Mouse (Mus musculus): ENCODE measurements around the gene Ifngr2. TPM values are rescaled to one million over a fixed set of nuclear protein-coding genes. Genes with fewer than 3 reads are reported as not detected.
A peak's percentile ranks its signal among the peaks of the same experiment; 100 is the strongest.

Gene Ifngr2
- total RNA-seq, 2 experiments from 2014 or later: 50.9 to 53.1 TPM

DNA sequence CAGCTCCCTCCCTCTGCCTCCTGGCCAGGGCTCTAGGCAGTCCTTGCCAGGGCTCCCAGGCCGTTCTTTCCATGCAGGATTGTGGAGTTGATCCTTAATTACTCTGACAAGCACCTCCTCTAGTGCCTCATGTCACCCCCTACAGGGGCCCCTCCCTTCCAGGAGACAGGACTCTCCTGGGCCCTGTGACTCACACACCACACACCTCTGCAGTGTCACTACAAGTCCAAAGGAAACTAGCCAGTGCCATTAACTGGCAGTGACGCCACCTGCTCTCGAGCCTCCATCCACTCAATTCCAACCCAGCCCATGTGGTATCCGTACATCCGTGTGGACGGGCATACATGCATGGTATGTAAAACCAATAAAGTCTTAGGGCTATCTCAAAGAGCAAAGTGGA lies 12.0 kb upstream of the Ifngr2 start:
- no peak for DNase-seq (ENCODE audit: low spot score in 2 of 2)

GRCm38 (mm10) chr16:91536372-91536771 lies 10.5 kb upstream of the Ifngr2 start:
- DNase-seq (ENCODE audit: low spot score in 2 of 2): no peak

DNA sequence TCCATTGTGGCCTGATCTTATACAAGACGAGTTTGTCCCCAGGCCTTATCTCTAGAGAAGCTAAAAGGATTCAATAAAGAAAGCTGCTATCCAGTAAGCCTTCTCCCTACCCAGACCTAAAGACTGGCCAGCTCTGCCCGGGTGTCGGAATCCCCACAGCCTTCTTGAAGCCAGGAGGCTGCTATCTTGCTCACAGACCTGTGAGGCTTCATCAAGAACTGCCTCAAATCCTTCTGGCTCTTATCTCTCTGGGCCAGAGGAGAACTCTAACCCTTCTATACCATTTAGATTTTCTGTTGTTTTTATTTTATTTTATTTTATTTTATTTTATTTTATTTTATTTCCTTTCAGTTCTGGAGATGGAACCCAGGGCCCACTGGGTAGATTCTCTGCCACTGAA lies 9.8 kb upstream of the Ifngr2 start:
- no peak for DNase-seq (ENCODE audit: low spot score in 2 of 2)

- no peak for DNase-seq (ENCODE audit: low spot score in 2 of 2)
Observed at GRCm38 (mm10) chr16:91538051-91538450, 8.8 kb upstream of the Ifngr2 start.

GRCm38 (mm10) chr16:91538513-91538912 lies 8.4 kb upstream of the Ifngr2 start:
- DNase-seq (ENCODE audit: low spot score in 2 of 2): no peak

GRCm38 (mm10) chr16:91541573-91542081 lies 5.2 kb upstream of the Ifngr2 start:
- peak; percentile 70 to 83 for DNase-seq (ENCODE audit: low spot score in 2 of 2)

DNA sequence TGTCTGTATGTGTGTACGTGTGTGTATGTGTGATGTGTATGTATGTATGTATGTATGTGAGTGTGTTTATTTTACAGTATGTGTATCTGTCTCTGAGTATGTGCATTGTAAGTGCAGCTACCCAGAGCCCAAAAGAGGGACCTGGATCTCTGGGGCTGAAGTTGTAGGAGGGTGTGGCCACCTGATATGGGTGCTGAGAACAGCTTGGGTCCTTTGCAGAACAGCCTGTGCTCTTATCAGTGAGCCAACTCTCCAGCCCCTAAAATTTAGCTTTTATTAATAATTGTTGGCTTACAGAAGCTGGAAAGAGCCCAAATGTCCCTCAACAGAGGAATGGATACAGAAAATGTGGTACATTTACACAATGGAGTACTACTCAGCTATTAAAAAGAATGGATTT lies 3.3 kb upstream of the Ifngr2 start:
- no peak for DNase-seq (ENCODE audit: low spot score in 2 of 2)

DNA sequence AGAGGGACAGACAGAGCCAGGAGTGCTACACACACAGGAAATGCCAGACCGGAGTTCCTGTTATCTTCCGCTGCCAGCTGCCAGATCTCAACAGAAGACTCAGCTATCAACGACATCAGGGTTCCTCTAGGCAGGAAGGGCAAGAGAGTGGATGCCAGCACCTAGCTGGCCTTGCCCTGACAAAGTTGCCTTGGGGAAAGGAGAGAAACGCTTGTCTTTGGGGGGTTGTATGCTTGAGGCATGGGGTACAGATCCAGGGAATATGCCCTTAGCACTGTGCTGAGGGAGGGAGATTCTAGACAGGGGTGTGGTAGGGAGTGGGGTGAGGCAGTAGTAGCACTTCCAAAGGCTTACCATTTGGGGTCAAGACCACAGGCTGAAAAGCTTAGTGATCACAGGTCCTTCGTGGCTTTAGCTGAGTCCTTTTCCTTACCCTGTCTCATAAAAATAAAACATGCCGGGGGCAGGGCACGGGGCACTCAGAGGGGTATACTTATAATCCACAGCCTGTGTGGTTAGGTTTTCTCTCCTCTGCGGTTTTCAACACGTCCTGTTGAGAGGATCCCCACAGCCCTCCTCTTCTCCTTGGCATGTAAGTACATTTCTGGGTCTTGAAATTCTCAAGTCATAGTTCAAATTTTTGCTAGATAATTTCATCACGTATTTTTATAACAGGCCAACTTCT lies 1.1 kb upstream of the Ifngr2 start:
- no peak for DNase-seq (ENCODE audit: low spot score in 2 of 2)

- DNase-seq (ENCODE audit: low spot score in 2 of 2): no peak
Observed at GRCm38 (mm10) chr16:91546391-91546835, 459 bp upstream of the Ifngr2 start.

GRCm38 (mm10) chr16:91547974-91548373 lies 1.1 kb downstream of the Ifngr2 start:
- no peak for DNase-seq (ENCODE audit: low spot score in 2 of 2)

DNA sequence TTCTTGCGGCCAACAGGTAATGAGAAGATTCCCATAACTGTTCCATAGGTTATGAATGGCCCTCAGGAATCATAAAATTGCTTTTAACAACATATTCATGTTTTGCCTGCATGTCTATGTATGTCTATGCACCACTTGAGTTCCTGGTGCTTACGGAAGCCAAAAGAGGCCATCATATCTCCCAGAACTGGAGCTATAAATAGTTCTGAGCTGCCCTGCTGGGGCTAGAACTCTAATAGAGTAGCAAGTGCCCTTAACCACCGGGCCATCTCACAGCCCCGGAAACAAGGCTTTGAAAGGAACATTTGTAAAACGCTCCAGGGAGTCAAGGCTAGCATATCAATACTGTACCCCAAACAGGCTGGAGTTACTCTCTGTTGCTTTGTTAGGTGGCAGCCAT lies 1.7 kb downstream of the Ifngr2 start:
- no peak for DNase-seq (ENCODE audit: low spot score in 2 of 2)

DNA sequence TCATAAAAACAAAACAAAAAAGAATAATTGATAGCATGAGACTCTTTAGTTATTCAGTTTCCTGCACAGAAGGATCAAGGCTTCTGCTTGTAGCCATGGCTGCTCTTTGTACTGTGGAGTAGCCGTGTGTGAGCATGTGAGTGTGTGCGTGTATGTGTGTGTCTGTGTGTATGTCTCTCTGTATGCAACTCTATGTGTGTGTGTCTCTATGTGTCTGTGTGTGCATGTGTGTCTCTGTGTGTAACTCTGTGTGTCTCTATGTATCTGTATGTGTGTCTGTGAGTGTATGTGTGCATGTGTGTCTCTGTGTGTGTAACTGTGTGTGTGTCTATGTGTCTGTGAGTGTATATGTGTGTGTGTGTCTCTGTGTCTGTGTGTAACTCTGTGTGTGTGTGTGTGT lies 2.1 kb downstream of the Ifngr2 start:
- no peak for DNase-seq (ENCODE audit: low spot score in 2 of 2)

DNA sequence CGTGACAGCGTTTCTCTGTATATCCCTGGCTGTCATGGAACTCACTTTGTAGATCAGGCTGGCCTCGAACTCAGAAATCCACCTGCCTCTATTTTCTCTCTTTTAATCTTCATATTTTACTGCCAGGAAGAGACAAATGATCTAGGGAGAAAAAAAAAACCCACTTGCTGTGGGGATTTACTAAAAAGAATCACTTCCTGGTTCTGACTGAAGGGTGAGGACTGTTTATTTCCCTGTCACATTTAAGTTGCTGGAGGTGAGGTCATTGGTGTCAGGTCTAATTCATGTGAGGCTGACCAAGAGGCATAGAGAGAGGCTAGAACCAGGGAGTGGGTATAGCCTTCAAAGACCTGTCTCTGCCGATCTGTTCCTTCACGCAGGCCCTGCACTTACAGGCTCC lies 2.7 kb downstream of the Ifngr2 start:
- DNase-seq (ENCODE audit: low spot score in 2 of 2): no peak

- DNase-seq (ENCODE audit: low spot score in 2 of 2): no peak
Observed at GRCm38 (mm10) chr16:91551081-91551524, 4.2 kb downstream of the Ifngr2 start.

- DNase-seq (ENCODE audit: low spot score in 2 of 2): no peak
Observed at GRCm38 (mm10) chr16:91552072-91552471, 5.2 kb downstream of the Ifngr2 start.

DNA sequence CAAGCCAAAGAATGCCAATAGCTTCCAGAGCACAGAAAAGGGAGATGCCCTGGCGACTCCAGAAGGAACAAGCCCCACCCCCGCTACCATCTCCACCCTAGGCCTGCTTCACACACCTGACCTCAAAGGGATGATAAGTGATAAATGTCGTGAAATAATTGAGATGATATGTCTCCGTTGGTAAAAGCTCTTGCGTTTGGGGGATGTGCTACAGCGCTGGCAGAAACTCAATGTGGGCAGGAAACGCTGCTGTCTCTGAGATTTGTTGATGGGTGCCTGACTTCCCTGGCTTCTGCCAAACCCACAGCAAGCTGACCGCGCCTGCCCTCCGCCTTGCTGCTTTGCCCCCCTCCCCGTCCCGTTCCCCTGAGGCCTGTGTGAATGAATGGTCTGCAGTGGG lies 6.8 kb downstream of the Ifngr2 start:
- DNase-seq (ENCODE audit: low spot score in 2 of 2): peak in 1 of 2 experiments; percentile 58

- no peak for DNase-seq (ENCODE audit: low spot score in 2 of 2)
Observed at GRCm38 (mm10) chr16:91555017-91555605, 8.2 kb downstream of the Ifngr2 start.

GRCm38 (mm10) chr16:91556659-91557058 lies 9.8 kb downstream of the Ifngr2 start:
- DNase-seq (ENCODE audit: low spot score in 2 of 2): no peak

DNA sequence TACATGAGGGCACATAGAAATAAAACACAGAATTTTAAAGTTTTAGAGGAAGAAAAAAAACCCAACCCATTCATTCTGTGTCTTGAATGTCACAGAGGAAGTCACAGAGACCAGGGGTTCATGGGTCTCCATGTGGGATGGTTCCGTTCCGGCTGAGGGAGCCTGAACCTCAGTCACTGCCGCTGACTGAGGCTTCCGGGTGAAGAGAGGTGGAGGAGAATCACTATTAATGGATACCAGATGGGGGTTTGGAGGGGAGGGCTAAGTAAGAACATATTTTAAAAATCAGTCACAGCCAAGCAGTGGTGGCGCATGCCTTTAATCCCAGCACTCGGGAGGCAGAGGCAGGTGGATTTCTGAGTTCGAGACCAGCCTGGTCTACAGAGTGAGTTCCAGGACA lies 10.3 kb downstream of the Ifngr2 start:
- DNase-seq (ENCODE audit: low spot score in 2 of 2): no peak

DNA sequence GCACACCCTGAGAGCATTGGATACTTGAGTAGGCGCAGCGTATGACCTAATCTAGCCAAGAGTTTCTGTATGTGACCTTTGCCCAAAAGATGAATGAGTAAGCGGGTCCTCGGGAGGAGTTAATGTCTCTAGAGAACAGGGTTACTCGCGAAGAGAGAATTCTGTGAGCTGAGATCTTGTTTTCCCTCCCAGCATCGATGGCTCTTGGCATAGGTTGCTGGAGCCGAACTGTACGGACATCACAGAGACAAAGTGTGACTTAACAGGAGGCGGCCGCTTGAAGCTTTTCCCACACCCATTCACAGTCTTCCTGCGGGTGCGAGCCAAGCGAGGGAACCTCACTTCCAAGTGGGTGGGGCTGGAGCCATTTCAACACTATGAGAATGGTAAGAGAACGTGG lies 10.8 kb downstream of the Ifngr2 start:
- peak in 1 of 2 experiments; percentile 36 for DNase-seq (ENCODE audit: low spot score in 2 of 2)

- no peak for DNase-seq (ENCODE audit: low spot score in 2 of 2)
Observed at GRCm38 (mm10) chr16:91561099-91561498, 14.2 kb downstream of the Ifngr2 start.

- DNase-seq (ENCODE audit: low spot score in 2 of 2): no peak
Observed at GRCm38 (mm10) chr16:91561541-91562457, 14.9 kb downstream of the Ifngr2 start.

All from layer of hippocampus, adult 18-20 months (tissue).